Mouse (Mus musculus) hindbrain, embryonic 13.5 days (tissue): ENCODE measurements around the gene Cacna1a. TPM values are rescaled to one million over a fixed set of nuclear protein-coding genes. Genes with fewer than 3 reads are reported as not detected.

Source experiments
- ATAC-seq: fragments of 200-750 bp; cut with Nextera tagmentation; 2 replicates; pipeline ENCODE4 v1.8.0; 2017; ENCODE audit warnings: moderate TSS enrichment; ENCODE audit not compliant: low FRiP score
- H3K27ac ChIP-seq: fragments of 300-500 bp; sonication (generic); 2 replicates; pipeline ENCODE4 v1.5.1; 2015; ENCODE audit warnings: inconsistent platforms, mild to moderate bottlenecking, moderate library complexity
- H3K27me3 ChIP-seq: fragments of 300-500 bp; sonication (generic); 2 replicates; pipeline ENCODE4 v1.6.1; 2015; ENCODE audit warnings: mild to moderate bottlenecking, inconsistent platforms
- H3K36me3 ChIP-seq: fragments of 300-500 bp; sonication (generic); 2 replicates; pipeline ENCODE4 v1.6.1; 2015; ENCODE audit warnings: mild to moderate bottlenecking, inconsistent platforms
- H3K4me1 ChIP-seq: fragments of 300-500 bp; sonication (generic); replicated peaks from 2 replicates; pipeline ENCODE4 v1.6.1; 2015; ENCODE audit warnings: inconsistent platforms
- H3K4me2 ChIP-seq: fragments of 300-500 bp; sonication (generic); 2 replicates; pipeline ENCODE4 v1.6.1; 2015; ENCODE audit warnings: inconsistent platforms, mild to moderate bottlenecking, moderate library complexity
- H3K4me3 ChIP-seq: fragments of 300-500 bp; sonication (generic); 2 replicates; pipeline ENCODE4 v1.5.1; 2015; ENCODE audit warnings: mild to moderate bottlenecking, inconsistent platforms
- H3K9ac ChIP-seq: fragments of 300-500 bp; sonication (generic); 2 replicates; pipeline ENCODE4 v1.6.1; 2015; ENCODE audit warnings: mild to moderate bottlenecking, inconsistent platforms
- H3K9me3 ChIP-seq: fragments of 300-500 bp; sonication (generic); 2 replicates; pipeline ENCODE4 v1.6.1; 2016; ENCODE audit warnings: inconsistent platforms
- WGBS: fragments of 180-500 bp; shearing (Covaris S2); methylation state at CpG from one replicate; pipeline ENCODE4 v1.1.7; 2015; 5-methylcytosine and 5-hydroxymethylcytosine counted together
- polyA plus RNA-seq: library from polyadenylated mRNA; unstranded; fragments of >200 nt; fragmentation: Nextera tagmentation; extraction: Ambion mirVana; gene quantifications from 2 replicates; pipeline ENCODE4 v1.2.1, GENCODE M21; 2015

Gene Cacna1a
- 20.9 and 22.9 TPM in 2 replicates for polyA plus RNA-seq

- Histone ChIP-seq H3K4me2 (no peak within 1 kb of the TSS), H3K4me1 (no peaks in the 10 kb centered on the region), H3K27me3 (no peaks in the 10 kb centered on the region), H3K27ac (no peak within 1 kb of the TSS), H3K9me3 (no peaks in the 10 kb centered on the region), H3K36me3 (no peaks in the 10 kb centered on the region), H3K9ac (no peak within 1 kb of the TSS), H3K4me3 (no peak within 1 kb of the TSS)
- WGBS: 83% methylated on average over 3 of the region's 3 CpGs
- ATAC-seq: no peak
Observed at GRCm38 (mm10) chr8:84388275-84388674, at the start of gene Cacna1a. Gene Cacna1a (plus strand): TSS chr8:84388440.

- Histone ChIP-seq H3K36me3 (no peaks in the 10 kb centered on the region), H3K27me3 (peaks cover 46% of the 10 kb centered on the region), H3K27ac (no peak overlapping the region), H3K4me3 (peak overlapping the region; percentile 11), H3K9ac (peak overlapping the region; percentile 21; the same call in 1 of the 2 replicates), H3K4me2 (peak overlapping the region; percentile 44), H3K4me1 (peaks cover 22% of the 10 kb centered on the region), H3K9me3 (no peaks in the 10 kb centered on the region)
- WGBS: 10% methylated on average over 17 of the region's 17 CpGs
- ATAC-seq: no peak
Observed at GRCm38 (mm10) chr8:84338493-84338892, 49.7 kb upstream of the Cacna1a start.

- ATAC-seq: no peak
- Histone ChIP-seq H3K27me3 (peaks cover 46% of the 10 kb centered on the region), H3K9ac (no peak overlapping the region), H3K4me3 (no peak overlapping the region), H3K4me1 (peaks cover 21% of the 10 kb centered on the region), H3K36me3 (no peaks in the 10 kb centered on the region), H3K9me3 (no peaks in the 10 kb centered on the region), H3K27ac (no peak overlapping the region), H3K4me2 (no peak overlapping the region; the same call in 1 of the 2 replicates)
- WGBS: 9% methylated on average over 7 of the region's 7 CpGs
Observed at GRCm38 (mm10) chr8:84339320-84339719, 48.9 kb upstream of the Cacna1a start.

- WGBS: 57% methylated on average over 4 of the region's 4 CpGs
- H3K27me3 ChIP-seq: peaks cover 46% of the 10 kb centered on the region
- ATAC-seq: no peak
Observed at GRCm38 (mm10) chr8:84339867-84340266, 48.4 kb upstream of the Cacna1a start.

GRCm38 (mm10) chr8:84340671-84341070, 47.6 kb upstream of the Cacna1a start:
- Histone ChIP-seq H3K27ac (no peak overlapping the region), H3K9ac (no peak overlapping the region), H3K4me3 (no peak overlapping the region), H3K27me3 (peaks cover 46% of the 10 kb centered on the region), H3K4me2 (no peak overlapping the region), H3K36me3 (no peaks in the 10 kb centered on the region), H3K4me1 (peaks cover 17% of the 10 kb centered on the region), H3K9me3 (no peaks in the 10 kb centered on the region)
- 16% methylated on average over 2 of the region's 2 CpGs for WGBS
- no peak for ATAC-seq

More at GRCm38 (mm10) chr8:84339867-84340266, 48.4 kb upstream of the Cacna1a start:
- Histone ChIP-seq H3K9me3 (no peaks in the 10 kb centered on the region), H3K27ac (no peak overlapping the region), H3K4me3 (no peak overlapping the region), H3K4me1 (peaks cover 17% of the 10 kb centered on the region), H3K36me3 (no peaks in the 10 kb centered on the region), H3K4me2 (no peak overlapping the region), H3K9ac (no peak overlapping the region)

GRCm38 (mm10) chr8:84345493-84345892, 42.7 kb upstream of the Cacna1a start:
- H3K4me1 ChIP-seq: no peaks in the 10 kb centered on the region
- no peak overlapping the region for H3K27ac ChIP-seq
- H3K27me3 ChIP-seq: peaks cover 27% of the 10 kb centered on the region
- no peaks in the 10 kb centered on the region for H3K9me3 ChIP-seq
- H3K9ac ChIP-seq: no peak overlapping the region
- no peak for ATAC-seq
- H3K36me3 ChIP-seq: no peaks in the 10 kb centered on the region
- WGBS: 79% methylated on average over 7 of the region's 7 CpGs
- H3K4me3 ChIP-seq: no peak overlapping the region
- H3K4me2 ChIP-seq: no peak overlapping the region

GRCm38 (mm10) chr8:84346421-84346820, 41.8 kb upstream of the Cacna1a start:
- H3K36me3 ChIP-seq: no peaks in the 10 kb centered on the region
- no peak overlapping the region for H3K9ac ChIP-seq
- H3K27me3 ChIP-seq: peaks cover 26% of the 10 kb centered on the region
- no peak overlapping the region for H3K4me2 ChIP-seq
- no peak overlapping the region for H3K27ac ChIP-seq
- H3K4me1 ChIP-seq: no peaks in the 10 kb centered on the region
- 52% methylated on average over 4 of the region's 4 CpGs for WGBS
- H3K4me3 ChIP-seq: no peak overlapping the region
- no peak for ATAC-seq
- no peaks in the 10 kb centered on the region for H3K9me3 ChIP-seq

GRCm38 (mm10) chr8:84349526-84349925, 38.7 kb upstream of the Cacna1a start:
- no peaks in the 10 kb centered on the region for H3K4me1 ChIP-seq
- H3K27me3 ChIP-seq: peaks cover 20% of the 10 kb centered on the region
- H3K4me2 ChIP-seq: no peak overlapping the region
- no peak overlapping the region for H3K4me3 ChIP-seq
- ATAC-seq: no peak
- no peaks in the 10 kb centered on the region for H3K9me3 ChIP-seq
- 86% methylated on average over 1 of the region's 1 CpGs for WGBS
- H3K36me3 ChIP-seq: no peaks in the 10 kb centered on the region
- no peak overlapping the region for H3K9ac ChIP-seq
- H3K27ac ChIP-seq: no peak overlapping the region

- Histone ChIP-seq H3K4me2 (no peak overlapping the region), H3K36me3 (no peaks in the 10 kb centered on the region), H3K9me3 (no peaks in the 10 kb centered on the region), H3K27ac (no peak overlapping the region), H3K4me1 (no peaks in the 10 kb centered on the region), H3K9ac (no peak overlapping the region), H3K27me3 (peaks cover 20% of the 10 kb centered on the region), H3K4me3 (no peak overlapping the region)
- WGBS: 78% methylated on average over 4 of the region's 4 CpGs
- ATAC-seq: no peak
Observed at GRCm38 (mm10) chr8:84350960-84351359, 37.3 kb upstream of the Cacna1a start.

GRCm38 (mm10) chr8:84356482-84356881, 31.8 kb upstream of the Cacna1a start:
- Histone ChIP-seq H3K27ac (no peak overlapping the region), H3K4me1 (peaks cover 8% of the 10 kb centered on the region), H3K9ac (0 out of 2 replicates have a peak overlapping the region, but pooled peaks have one; percentile 3), H3K9me3 (no peaks in the 10 kb centered on the region), H3K4me2 (no peak overlapping the region), H3K36me3 (no peaks in the 10 kb centered on the region), H3K27me3 (peaks cover 14% of the 10 kb centered on the region; the same call in 1 of the 2 replicates), H3K4me3 (no peak overlapping the region)
- ATAC-seq: no peak
- WGBS: 58% methylated on average over 11 of the region's 11 CpGs

- Histone ChIP-seq H3K9me3 (no peaks in the 10 kb centered on the region), H3K27me3 (peaks cover 25% of the 10 kb centered on the region), H3K4me2 (peak overlapping the region; percentile 26; the same call in 1 of the 2 replicates), H3K36me3 (no peaks in the 10 kb centered on the region), H3K4me1 (peaks cover 8% of the 10 kb centered on the region), H3K4me3 (no peak overlapping the region), H3K27ac (no peak overlapping the region), H3K9ac (no peak overlapping the region)
- WGBS: 29% methylated on average over 20 of the region's 20 CpGs
- peak; percentile 80 for ATAC-seq
Observed at GRCm38 (mm10) chr8:84357631-84358371, 30.4 kb upstream of the Cacna1a start.

- H3K4me2 ChIP-seq: no peak overlapping the region
- peaks cover 32% of the 10 kb centered on the region for H3K27me3 ChIP-seq
- no peaks in the 10 kb centered on the region for H3K36me3 ChIP-seq
- no peak overlapping the region for H3K27ac ChIP-seq
- H3K4me1 ChIP-seq: no peaks in the 10 kb centered on the region
- no peak overlapping the region for H3K4me3 ChIP-seq
- no peaks in the 10 kb centered on the region for H3K9me3 ChIP-seq
- 13% methylated on average over 23 of the region's 23 CpGs for WGBS
- no peak overlapping the region for H3K9ac ChIP-seq
- ATAC-seq: peak; percentile 66; the same call in 1 of the 2 replicates
Observed at GRCm38 (mm10) chr8:84363428-84364134, 24.7 kb upstream of the Cacna1a start.
